Mouse (Mus musculus): ENCODE measurements around the gene Tmem223. TPM values are rescaled to one million over a fixed set of nuclear protein-coding genes. Genes with fewer than 3 reads are reported as not detected.
"Not testable (repeated sequence)": the region's sequence is repeated elsewhere in the genome, so short reads cannot be mapped to it uniquely, and the experiment has no call there.

Tmem223 gene
- polyA plus RNA-seq, 1 experiment from 2014 or later, result 123 TPM

DNA sequence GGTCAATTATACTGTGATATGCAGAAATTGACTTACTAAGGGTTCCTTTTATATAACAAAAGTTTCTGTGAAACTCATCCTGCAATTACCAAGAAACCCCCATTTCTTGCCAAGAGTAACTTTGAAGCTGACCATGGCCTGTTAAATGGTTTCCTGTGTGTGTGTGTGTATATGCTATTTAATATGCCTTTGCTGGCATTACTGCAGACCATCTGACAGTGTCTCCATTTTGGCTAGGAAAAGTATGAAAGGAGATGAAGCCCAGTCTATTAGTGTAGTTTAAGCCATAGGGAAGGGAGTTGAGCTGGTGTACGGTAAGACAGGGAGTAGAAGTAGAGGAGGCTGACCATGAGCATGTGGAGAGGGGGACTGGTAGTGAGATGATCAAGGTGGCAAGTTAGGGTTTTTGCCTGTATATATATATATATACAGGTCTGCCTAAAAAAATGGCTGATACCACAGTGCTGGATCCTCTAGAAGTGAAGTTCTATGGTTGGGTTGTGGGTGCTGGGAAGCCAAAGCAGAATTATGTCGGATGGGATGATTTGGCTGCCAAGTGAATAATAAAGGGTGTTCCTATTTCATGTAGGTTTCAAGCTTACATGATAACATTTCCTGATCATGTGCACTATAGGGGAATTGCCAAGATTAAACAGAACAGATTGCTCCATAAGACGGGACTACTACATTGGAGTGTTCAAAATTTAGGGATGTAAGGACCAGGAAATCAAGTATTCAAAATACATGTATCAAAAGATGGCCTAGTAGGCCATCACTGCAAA, 44.0 kb upstream of the Tmem223 start:
- WGBS, result 17% methylated on average over 3 of the region's 3 CpGs
- DNase-seq (ENCODE audit: low spot score) (no peak), ATAC-seq (replicated peaks; ENCODE audit: low FRiP score) (peak; percentile 13; the same call in 1 of the 2 replicates)
- Histone ChIP-seq H3K4me2 (peak overlapping the region; percentile 87), H3K36me3 (ENCODE audit: control insufficient read depth, insufficient read depth, low read length) (peaks cover 22% of the 10 kb centered on the region), H3K9ac (ENCODE audit: low read depth, low read length) (peak overlapping the region; percentile 31), H3K27ac (ENCODE audit: low read depth, low read length) (peak overlapping the region; percentile 36; the same call in 1 of the 2 replicates), H3K4me1 (replicated peaks; ENCODE audit: control insufficient read depth, insufficient read depth, low read length) (peaks cover 12% of the 10 kb centered on the region), H3K27me3 (replicated peaks; ENCODE audit: control insufficient read depth, insufficient read depth, low read length) (no peaks in the 10 kb centered on the region), H3K9me3 (ENCODE audit: control insufficient read depth, low read length) (no peaks in the 10 kb centered on the region), H3K4me3 (ENCODE audit: low read depth, low read length) (peak overlapping the region; percentile 88)

DNA sequence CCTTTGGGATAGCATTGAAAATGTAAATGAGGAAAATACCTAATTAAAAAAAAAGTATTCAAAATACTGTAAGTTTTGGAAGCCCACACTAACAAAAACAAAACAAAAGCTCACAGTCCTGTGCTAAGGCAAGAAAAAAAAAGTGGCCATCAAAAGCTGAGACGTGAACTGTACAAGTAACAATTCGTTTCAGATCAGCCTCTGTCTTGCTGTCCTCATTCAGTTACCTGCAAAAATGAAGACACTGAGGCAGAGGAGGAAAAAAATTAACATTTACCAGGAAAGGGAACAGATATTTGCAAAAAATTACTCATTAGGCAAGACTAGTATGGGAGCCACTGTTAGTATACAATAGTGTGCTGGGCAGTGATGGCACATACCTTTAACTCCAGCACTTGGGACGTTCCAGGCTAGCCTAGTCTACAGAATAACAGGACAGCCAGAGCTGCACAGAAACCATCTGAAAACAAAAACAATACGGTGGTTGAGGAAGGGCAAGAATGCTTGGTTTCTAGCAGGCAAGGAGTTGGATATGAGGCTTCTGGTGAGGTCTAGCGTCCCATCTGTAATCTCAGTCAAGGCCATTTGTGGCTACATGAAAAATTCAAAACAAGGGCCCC, 43.2 kb upstream of the Tmem223 start:
- Histone ChIP-seq H3K9me3 (ENCODE audit: control insufficient read depth, low read length) (no peaks in the 10 kb centered on the region), H3K27ac (ENCODE audit: low read depth, low read length) (peak overlapping the region; percentile 34; the same call in 1 of the 2 replicates), H3K4me1 (replicated peaks; ENCODE audit: control insufficient read depth, insufficient read depth, low read length) (peaks cover 8% of the 10 kb centered on the region), H3K27me3 (replicated peaks; ENCODE audit: control insufficient read depth, insufficient read depth, low read length) (no peaks in the 10 kb centered on the region), H3K9ac (ENCODE audit: low read depth, low read length) (no peak overlapping the region), H3K4me2 (no peak overlapping the region), H3K4me3 (ENCODE audit: low read depth, low read length) (peak overlapping the region; percentile 11; the same call in 1 of the 2 replicates), H3K36me3 (ENCODE audit: control insufficient read depth, insufficient read depth, low read length) (peaks cover 22% of the 10 kb centered on the region)
- 15% methylated on average over 5 of the region's 5 CpGs for WGBS
- peak; percentile 30 for ATAC-seq (replicated peaks; ENCODE audit: low FRiP score)
- no peak for DNase-seq (ENCODE audit: low spot score)

DNA sequence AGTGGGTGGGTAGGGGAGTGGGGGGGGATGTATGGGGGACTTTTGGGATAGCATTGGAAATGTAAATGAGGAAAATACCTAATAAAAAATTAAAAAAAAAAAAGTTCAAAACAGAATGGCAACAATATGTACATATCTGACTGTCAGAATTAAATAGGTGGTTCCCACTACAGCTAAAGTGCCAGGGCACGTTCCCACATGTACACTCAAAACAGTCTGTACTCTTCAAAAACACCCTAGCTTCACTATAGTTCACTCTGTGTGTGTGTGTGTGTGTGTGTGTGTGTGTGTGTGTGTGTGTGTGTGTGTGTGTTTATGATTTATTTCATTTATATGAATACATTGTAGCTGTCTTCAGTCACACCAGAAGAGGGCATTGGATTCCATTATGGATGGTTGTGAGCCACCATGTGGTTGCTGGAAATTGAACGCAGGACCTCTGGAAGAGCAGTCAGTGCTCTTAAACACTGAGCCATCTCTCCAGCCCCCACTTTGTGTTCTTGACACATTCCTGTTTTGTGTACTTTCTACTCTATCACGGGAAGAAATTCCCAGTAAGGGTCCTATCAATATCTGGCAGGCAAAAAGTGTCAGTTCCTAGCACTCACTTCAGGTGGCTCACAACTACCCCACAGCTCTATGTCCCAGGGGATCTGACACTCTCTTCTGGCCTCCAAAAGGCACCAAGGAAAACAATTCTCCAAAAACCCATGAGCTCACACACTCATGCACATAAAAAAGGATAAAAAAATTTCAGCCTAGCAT, 42.3 kb upstream of the Tmem223 start:
- H3K36me3 ChIP-seq (ENCODE audit: control insufficient read depth, insufficient read depth, low read length), result peaks cover 22% of the 10 kb centered on the region
- H3K4me1 ChIP-seq (replicated peaks; ENCODE audit: control insufficient read depth, insufficient read depth, low read length); DNase-seq (ENCODE audit: low spot score); H3K4me2 ChIP-seq; ATAC-seq (replicated peaks; ENCODE audit: low FRiP score); H3K9ac ChIP-seq (ENCODE audit: low read depth, low read length); H3K9me3 ChIP-seq (ENCODE audit: control insufficient read depth, low read length); H3K27ac ChIP-seq (ENCODE audit: low read depth, low read length); H3K4me3 ChIP-seq (ENCODE audit: low read depth, low read length); H3K27me3 ChIP-seq (replicated peaks; ENCODE audit: control insufficient read depth, insufficient read depth, low read length): not testable (repeated sequence)
- WGBS, result 50% methylated on average over 3 of the region's 3 CpGs

DNA sequence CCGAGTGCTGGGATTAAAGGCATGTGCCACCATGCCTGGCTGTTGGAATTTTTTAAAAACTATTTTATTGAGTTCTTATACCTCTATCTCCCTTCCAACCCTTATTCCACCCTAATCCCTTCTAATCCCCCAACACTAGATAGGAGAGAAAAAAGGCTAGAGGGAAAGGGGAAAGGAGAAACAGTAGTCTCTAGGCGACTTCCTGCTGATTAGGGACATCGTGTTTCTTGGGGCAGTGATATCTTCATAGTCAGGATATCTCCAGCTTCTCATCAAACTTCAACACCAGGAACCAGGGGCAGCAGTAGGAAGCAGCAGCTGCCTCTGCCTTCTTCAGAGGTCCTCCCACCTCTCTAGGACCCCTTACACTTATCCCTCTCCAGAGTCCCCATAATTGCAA, 36.5 kb upstream of the Tmem223 start:
- Histone ChIP-seq H3K27ac (ENCODE audit: low read depth, low read length) (no peak overlapping the region), H3K9ac (ENCODE audit: low read depth, low read length) (no peak overlapping the region), H3K36me3 (ENCODE audit: control insufficient read depth, insufficient read depth, low read length) (peaks cover 14% of the 10 kb centered on the region), H3K4me2 (no peak overlapping the region), H3K9me3 (ENCODE audit: control insufficient read depth, low read length) (peaks cover 2% of the 10 kb centered on the region; the same call in 1 of the 2 replicates), H3K4me1 (replicated peaks; ENCODE audit: control insufficient read depth, insufficient read depth, low read length) (peaks cover 11% of the 10 kb centered on the region; the same call in 1 of the 2 replicates), H3K4me3 (ENCODE audit: low read depth, low read length) (no peak overlapping the region), H3K27me3 (replicated peaks; ENCODE audit: control insufficient read depth, insufficient read depth, low read length) (no peaks in the 10 kb centered on the region)
- no peak for ATAC-seq (replicated peaks; ENCODE audit: low FRiP score)
- DNase-seq (ENCODE audit: low spot score), result no peak
- 42% methylated on average over 3 of the region's 3 CpGs for WGBS

DNA sequence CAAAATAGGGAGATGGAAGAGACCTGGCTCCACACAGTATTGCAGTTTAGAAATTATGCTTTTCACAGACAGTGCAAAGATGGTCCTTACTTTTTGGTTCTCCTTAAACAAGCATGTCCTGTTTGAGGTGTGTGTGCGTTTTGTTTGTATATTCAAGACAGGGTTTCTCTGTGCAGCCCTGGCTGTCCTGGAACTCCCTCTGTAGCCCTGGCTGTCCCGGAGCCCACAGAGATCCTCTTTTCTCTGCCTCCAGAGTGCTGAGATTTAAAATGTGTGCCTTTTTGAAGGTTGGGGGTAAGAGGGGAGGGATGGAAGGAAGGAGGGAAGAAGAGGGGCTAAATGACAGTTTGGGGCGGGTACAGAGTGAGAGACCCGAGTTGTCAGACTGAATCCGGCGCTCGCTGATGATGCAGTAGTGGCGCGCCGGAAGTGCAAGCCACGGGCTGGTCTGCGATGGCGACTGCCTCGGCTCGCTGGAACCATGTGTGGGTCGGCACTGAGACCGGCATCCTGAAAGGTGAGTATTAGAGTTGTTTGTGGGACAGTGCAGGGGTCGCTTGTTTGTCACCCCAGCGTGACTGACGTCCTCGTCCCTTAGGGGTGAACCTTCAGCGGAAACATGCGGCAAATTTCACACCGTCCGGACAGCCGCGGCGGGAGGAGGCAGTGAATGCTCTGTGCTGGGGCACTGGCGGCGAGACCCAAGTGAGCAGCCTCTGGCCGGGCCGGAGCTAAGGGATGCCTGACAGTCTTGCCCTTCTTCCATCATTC, 35.2 kb upstream of the Tmem223 start, which contains the start of gene Wdr74:
Gene Wdr74, plus strand, starts transcription at position 439 of the 771 bp plus-strand sequence.
- DNase-seq (ENCODE audit: low spot score), result peak; percentile 92
- Histone ChIP-seq H3K9ac (ENCODE audit: low read depth, low read length) (peak within 1 kb of the TSS; percentile 81), H3K4me3 (ENCODE audit: low read depth, low read length) (peak within 1 kb of the TSS; percentile 79), H3K27ac (ENCODE audit: low read depth, low read length) (peak within 1 kb of the TSS; percentile 42), H3K27me3 (replicated peaks; ENCODE audit: control insufficient read depth, insufficient read depth, low read length) (no peaks in the 10 kb centered on the region), H3K4me2 (peak within 1 kb of the TSS; percentile 68), H3K9me3 (ENCODE audit: control insufficient read depth, low read length) (peaks cover 2% of the 10 kb centered on the region; the same call in 1 of the 2 replicates), H3K4me1 (replicated peaks; ENCODE audit: control insufficient read depth, insufficient read depth, low read length) (peaks cover 14% of the 10 kb centered on the region; the same call in 1 of the 2 replicates), H3K36me3 (ENCODE audit: control insufficient read depth, insufficient read depth, low read length) (peaks cover 25% of the 10 kb centered on the region)
- WGBS, result under 1% methylated on average over 32 of the region's 32 CpGs
- peak; percentile 90 for ATAC-seq (replicated peaks; ENCODE audit: low FRiP score)

DNA sequence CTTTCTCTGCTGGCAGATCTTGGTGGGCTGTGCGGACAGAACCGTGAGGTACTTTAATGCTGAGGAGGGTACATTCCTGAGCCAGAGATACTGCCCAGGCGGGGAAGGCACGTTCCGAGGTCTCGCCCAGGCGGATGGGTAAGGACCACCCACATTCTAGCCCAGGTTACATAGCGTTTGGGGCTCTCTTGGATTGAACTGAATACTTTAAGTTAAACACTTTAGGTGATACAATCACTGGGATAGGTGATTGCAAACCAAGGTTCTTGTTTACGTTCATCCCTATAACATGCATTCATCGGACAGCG, 34.7 kb upstream of the Tmem223 start:
- 2% methylated on average over 11 of the region's 11 CpGs for WGBS
- no peaks in the 10 kb centered on the region for H3K27me3 ChIP-seq (replicated peaks; ENCODE audit: control insufficient read depth, insufficient read depth, low read length)
- ATAC-seq (replicated peaks; ENCODE audit: low FRiP score) (peak; percentile 64), DNase-seq (ENCODE audit: low spot score) (no peak)
- H3K4me2 ChIP-seq, result peak overlapping the region; percentile 68
- H3K4me3 ChIP-seq (ENCODE audit: low read depth, low read length), result peak overlapping the region; percentile 79
- H3K27ac ChIP-seq (ENCODE audit: low read depth, low read length), result peak overlapping the region; percentile 34; the same call in 1 of the 2 replicates
- peaks cover 15% of the 10 kb centered on the region for H3K4me1 ChIP-seq (replicated peaks; ENCODE audit: control insufficient read depth, insufficient read depth, low read length)
- H3K36me3 ChIP-seq (ENCODE audit: control insufficient read depth, insufficient read depth, low read length), result peaks cover 26% of the 10 kb centered on the region
- peaks cover 2% of the 10 kb centered on the region; the same call in 1 of the 2 replicates for H3K9me3 ChIP-seq (ENCODE audit: control insufficient read depth, low read length)
- peak overlapping the region; percentile 81 for H3K9ac ChIP-seq (ENCODE audit: low read depth, low read length)

DNA sequence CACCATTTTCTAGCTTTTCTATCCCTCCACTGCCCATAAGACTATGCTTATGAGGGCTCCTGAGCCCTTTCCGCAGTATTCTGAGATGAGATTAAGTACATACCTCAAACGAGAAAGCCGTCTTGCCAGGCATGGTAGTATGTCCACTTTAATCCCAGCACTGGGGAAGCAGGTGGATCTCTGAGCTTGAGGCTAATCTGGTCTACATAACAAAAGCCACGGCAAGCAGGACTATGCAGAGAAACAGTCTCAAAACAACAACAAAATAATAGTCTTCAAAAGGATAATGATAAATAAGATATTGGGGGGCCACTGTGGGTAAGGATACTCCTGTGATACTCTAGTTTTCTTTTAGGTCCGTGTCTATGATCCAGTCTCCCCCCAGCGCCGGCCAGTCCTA, 31.9 kb upstream of the Tmem223 start:
- peaks cover 23% of the 10 kb centered on the region for H3K4me1 ChIP-seq (replicated peaks; ENCODE audit: control insufficient read depth, insufficient read depth, low read length)
- no peak overlapping the region for H3K27ac ChIP-seq (ENCODE audit: low read depth, low read length)
- H3K9me3 ChIP-seq (ENCODE audit: control insufficient read depth, low read length), result no peaks in the 10 kb centered on the region
- WGBS, result 92% methylated on average over 7 of the region's 7 CpGs
- no peak overlapping the region for H3K9ac ChIP-seq (ENCODE audit: low read depth, low read length)
- no peak overlapping the region for H3K4me3 ChIP-seq (ENCODE audit: low read depth, low read length)
- no peaks in the 10 kb centered on the region for H3K27me3 ChIP-seq (replicated peaks; ENCODE audit: control insufficient read depth, insufficient read depth, low read length)
- H3K4me2 ChIP-seq, result no peak overlapping the region
- H3K36me3 ChIP-seq (ENCODE audit: control insufficient read depth, insufficient read depth, low read length), result peaks cover 32% of the 10 kb centered on the region
- no peak for DNase-seq (ENCODE audit: low spot score)
- ATAC-seq (replicated peaks; ENCODE audit: low FRiP score), result no peak

DNA sequence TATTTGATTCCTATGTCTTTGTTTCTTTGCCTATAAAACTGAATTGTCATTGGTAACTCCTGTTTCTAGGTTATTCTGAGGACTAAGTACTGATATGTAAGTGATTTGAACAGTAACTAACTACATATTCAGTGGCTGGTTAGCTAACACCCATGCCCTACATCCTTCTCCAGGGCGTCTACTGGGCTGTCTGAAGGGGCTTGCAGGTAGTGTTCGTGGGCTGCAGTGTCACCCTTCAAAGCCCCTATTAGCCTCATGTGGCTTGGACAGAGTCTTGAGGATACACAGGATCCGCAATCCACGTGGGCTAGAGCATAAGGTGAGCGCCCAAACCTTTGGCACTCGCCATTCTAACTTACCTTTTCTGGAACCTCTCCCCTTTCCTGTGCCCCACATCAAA, 31.1 kb upstream of the Tmem223 start:
- Histone ChIP-seq H3K4me1 (replicated peaks; ENCODE audit: control insufficient read depth, insufficient read depth, low read length) (peaks cover 23% of the 10 kb centered on the region), H3K4me3 (ENCODE audit: low read depth, low read length) (no peak overlapping the region), H3K36me3 (ENCODE audit: control insufficient read depth, insufficient read depth, low read length) (peaks cover 33% of the 10 kb centered on the region), H3K27ac (ENCODE audit: low read depth, low read length) (no peak overlapping the region), H3K4me2 (no peak overlapping the region), H3K9me3 (ENCODE audit: control insufficient read depth, low read length) (no peaks in the 10 kb centered on the region), H3K9ac (ENCODE audit: low read depth, low read length) (no peak overlapping the region), H3K27me3 (replicated peaks; ENCODE audit: control insufficient read depth, insufficient read depth, low read length) (no peaks in the 10 kb centered on the region)
- ATAC-seq (replicated peaks; ENCODE audit: low FRiP score) (no peak), DNase-seq (ENCODE audit: low spot score) (no peak)
- 84% methylated on average over 6 of the region's 6 CpGs for WGBS

All from liver, embryonic 11.5 days (tissue).